Mouse (Mus musculus): ENCODE data around the gene Slc16a7.

- TF ChIP-seq CTCF (IDR thresholded peaks at IDR 0.05; ENCODE audit: low read depth), result no peak
- no peak for TF ChIP-seq EP300 (IDR thresholded peaks at IDR 0.05; ENCODE audit: low read depth)
Measured at GRCm38 (mm10) chr10:125346364-125346763, 42.9 kb downstream of the Slc16a7 start.

All from liver, embryonic 14.5 days (tissue).